ENCODE assay signal across 8 mouse cellular contexts in the genomic region with DNA sequence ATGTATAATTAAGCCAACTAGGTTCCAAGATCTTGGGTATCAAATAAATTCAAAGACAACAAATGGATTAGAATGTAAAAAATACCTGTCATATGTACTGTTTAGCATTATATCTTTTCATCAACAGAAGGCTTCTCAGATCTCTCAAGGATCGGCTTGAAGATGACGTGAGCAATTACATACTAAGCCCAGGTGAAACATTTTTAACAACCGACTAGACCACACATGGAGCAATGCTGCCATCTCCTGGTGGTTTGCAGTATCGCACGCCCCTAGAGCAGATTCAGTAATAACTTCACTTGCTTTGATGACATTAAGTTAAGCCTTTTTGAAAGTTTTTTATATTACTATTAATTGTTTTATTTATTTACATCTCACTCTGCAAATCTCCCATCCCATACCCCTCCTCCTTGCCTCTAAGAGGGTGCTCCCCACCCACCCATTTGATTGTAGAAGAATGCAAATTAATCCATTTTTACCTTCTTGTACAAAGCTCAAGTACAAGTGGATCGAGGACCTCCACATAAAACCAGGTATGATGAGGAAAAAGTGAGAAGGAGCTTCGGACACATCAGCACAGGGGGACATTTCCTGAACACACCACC. TPM values are rescaled to one million over a fixed set of nuclear protein-coding genes. Genes with fewer than 3 reads are reported as not detected.
DNase-seq lines count a peak whose midpoint lies in the region; ATAC-seq and TF ChIP-seq lines count a peak whose summit lies in the region.

No protein-coding gene starts in this region.

- no peaks in the 10 kb centered on the region for H3K27me3 ChIP-seq in forebrain, embryonic 10.5 days (ENCODE audit: poor library complexity, severe bottlenecking)
- peaks cover 9% of the 10 kb centered on the region for H3K27me3 ChIP-seq in midbrain, embryonic 15.5 days (replicated peaks)
- no peaks in the 10 kb centered on the region for H3K27me3 ChIP-seq in splenic B cell, adult 2 months (ENCODE audit: control insufficient read depth, insufficient read depth, low read length, poor library complexity, severe bottlenecking)

- no peak overlapping the region for H3K9ac ChIP-seq in midbrain, embryonic 15.5 days

- H3K4me2 ChIP-seq in midbrain, embryonic 15.5 days = peak overlapping the region; percentile 25; the same call in 1 of the 2 replicates

- H3K4me3 ChIP-seq in forebrain, embryonic 10.5 days = no peak overlapping the region
- H3K4me3 ChIP-seq in midbrain, embryonic 15.5 days = peak overlapping the region; percentile 12; the same call in 1 of the 2 replicates

- peak; percentile 37 for DNase-seq in ovary, postnatal 14 days (ENCODE audit: low spot score)
- DNase-seq in ovary, adult 18-20 months (ENCODE audit: low spot score) = no peak
- peak; percentile 86 for DNase-seq in brain, embryonic 14.5 days (ENCODE audit: low read depth)
- DNase-seq in forebrain, embryonic 10.5 days (ENCODE audit: extremely low spot score, low spot score) = peak; percentile 71
- peak; percentile 89 for DNase-seq in induced T-regulatory cell, adult 2 months (ENCODE audit: low read depth)
- peak; percentile 75 to 77 for DNase-seq in left cerebral cortex, postnatal 14 days (ENCODE audit: low spot score in 2 of 2)
- DNase-seq in splenic B cell, adult 2 months (ENCODE audit: low read depth, low spot score) = peak; percentile 87

- peak; percentile 91 for TF ChIP-seq CTCF in brain, embryonic 14.5 days (IDR thresholded peaks at IDR 0.05; ENCODE audit: borderline replicate concordance, extremely low read depth, insufficient read depth, insufficient read length)

- H3K9me3 ChIP-seq in forebrain, embryonic 10.5 days = no peaks in the 10 kb centered on the region
- no peaks in the 10 kb centered on the region for H3K9me3 ChIP-seq in midbrain, embryonic 15.5 days

- no peak for TF ChIP-seq POLR2A in brain, embryonic 14.5 days (IDR thresholded peaks at IDR 0.05; ENCODE audit: borderline replicate concordance, extremely low read depth, insufficient read depth, insufficient read length, poor library complexity, severe bottlenecking)

- intact Hi-C loops in left cerebral cortex, postnatal 14 days (cut with DNase I) = loop anchor here (10.0 kb wide), 3 partner anchors 119 to 379 kb away; a partner anchor contains a TSS

- 25% methylated on average over 7 of the region's 7 CpGs for WGBS in forebrain, embryonic 10.5 days
- 13% methylated on average over 7 of the region's 7 CpGs for WGBS in midbrain, embryonic 15.5 days

- no peak overlapping the region for H3K27ac ChIP-seq in forebrain, embryonic 10.5 days
- no peak overlapping the region for H3K27ac ChIP-seq in midbrain, embryonic 15.5 days

- no peaks in the 10 kb centered on the region for H3K4me1 ChIP-seq in forebrain, embryonic 10.5 days
- no peaks in the 10 kb centered on the region for H3K4me1 ChIP-seq in midbrain, embryonic 15.5 days

- H3K36me3 ChIP-seq in forebrain, embryonic 10.5 days (replicated peaks) = 0 out of 2 replicates have a peak, but pooled peaks cover 5% of the 10 kb centered on the region
- no peaks in the 10 kb centered on the region for H3K36me3 ChIP-seq in midbrain, embryonic 15.5 days (replicated peaks)
- no peaks in the 10 kb centered on the region for H3K36me3 ChIP-seq in splenic B cell, adult 2 months (ENCODE audit: control insufficient read depth, insufficient read depth, low read length, poor library complexity, severe bottlenecking)

- ATAC-seq in midbrain, embryonic 15.5 days (replicated peaks) = peak; percentile 78

RNA-seq across cellular contexts. Expression of a gene that starts 11.2 kb away (rescaled TPM):
- 1.1 and 1.6 TPM in 2 replicates for polyA plus RNA-seq in brain, embryonic 14.5 days (2012; rRNA removed)
- 2.8 and 3.3 TPM in 2 replicates for polyA plus RNA-seq in forebrain, embryonic 10.5 days (2016; fragmentation: Nextera tagmentation; extraction: Ambion mirVana)
- total RNA-seq in left cerebral cortex, postnatal 14 days (2021) = 1 to 10 TPM; 3.8 to 4.3 TPM
- polyA plus RNA-seq in midbrain, embryonic 15.5 days (2015; fragmentation: Nextera tagmentation; extraction: Ambion mirVana) = 2.2 and 2.5 TPM in 2 replicates

RNA-seq across cellular contexts. Expression of a gene that starts 15.5 kb away (rescaled TPM):
- polyA plus RNA-seq in brain, embryonic 14.5 days (2012; rRNA removed) = 70.4 and 73.2 TPM in 2 replicates
- 70.8 and 74.4 TPM in 2 replicates for polyA plus RNA-seq in forebrain, embryonic 10.5 days (2016; fragmentation: Nextera tagmentation; extraction: Ambion mirVana)
- total RNA-seq in left cerebral cortex, postnatal 14 days (2021) = 10 to 100 TPM; 38.6 to 40.1 TPM
- polyA plus RNA-seq in midbrain, embryonic 15.5 days (2015; fragmentation: Nextera tagmentation; extraction: Ambion mirVana) = 105 and 113 TPM in 2 replicates

RNA-seq across cellular contexts. Expression of a gene that starts 51.4 kb away (rescaled TPM):
- 10.6 and 12.3 TPM in 2 replicates for polyA plus RNA-seq in brain, embryonic 14.5 days (2012; rRNA removed)
- polyA plus RNA-seq in forebrain, embryonic 10.5 days (2016; fragmentation: Nextera tagmentation; extraction: Ambion mirVana) = 3.9 and 4.1 TPM in 2 replicates
- 10 to 100 TPM; 38.0 to 40.9 TPM for total RNA-seq in left cerebral cortex, postnatal 14 days (2021)
- polyA plus RNA-seq in midbrain, embryonic 15.5 days (2015; fragmentation: Nextera tagmentation; extraction: Ambion mirVana) = 6.1 and 6.3 TPM in 2 replicates
